Mouse (Mus musculus) hindbrain, embryonic 14.5 days (tissue): ENCODE measurements around the gene Tulp2. TPM values are rescaled to one million over a fixed set of nuclear protein-coding genes. Genes with fewer than 3 reads are reported as not detected.

Experiments used
- ATAC-seq: fragments of 200-750 bp; cut with Nextera tagmentation; 2 replicates; pipeline ENCODE4 v1.8.0; 2017; ENCODE audit warnings: moderate number of reproducible peaks, mild to moderate bottlenecking, moderate TSS enrichment, moderate library complexity; ENCODE audit not compliant: low FRiP score
- DNase-seq: peaks from one replicate; pipeline ENCODE4 v3.0.0-alpha.2; 2015; ENCODE audit warnings: low spot score
- H3K27ac ChIP-seq: fragments of 300-500 bp; sonication (generic); 2 replicates; pipeline ENCODE4 v1.5.1; 2014; ENCODE audit warnings: mild to moderate bottlenecking, moderate library complexity
- H3K27me3 ChIP-seq: fragments of 300-500 bp; sonication (generic); 2 replicates; pipeline ENCODE4 v1.6.1; 2014; ENCODE audit warnings: mild to moderate bottlenecking, low read length, mixed read lengths; ENCODE audit not compliant: control insufficient read depth, insufficient read depth
- H3K36me3 ChIP-seq: fragments of 300-500 bp; sonication (generic); replicated peaks from 2 replicates; pipeline ENCODE4 v1.6.1; 2014; ENCODE audit not compliant: control insufficient read depth, insufficient read depth
- H3K4me1 ChIP-seq: fragments of 300-500 bp; sonication (generic); replicated peaks from 2 replicates; pipeline ENCODE4 v1.6.1; 2014; ENCODE audit warnings: antibody characterized with exemption, low read length, mixed read lengths; ENCODE audit not compliant: control insufficient read depth, insufficient read depth
- H3K4me2 ChIP-seq: fragments of 300-500 bp; sonication (generic); replicated peaks from 2 replicates; pipeline ENCODE4 v1.6.1; 2014; ENCODE audit warnings: mild to moderate bottlenecking, moderate library complexity
- H3K4me3 ChIP-seq: fragments of 300-500 bp; sonication (generic); replicated peaks from 2 replicates; pipeline ENCODE4 v1.5.1; 2014; ENCODE audit warnings: mild to moderate bottlenecking, low read length
- H3K9ac ChIP-seq: fragments of 300-500 bp; sonication (generic); 2 replicates; pipeline ENCODE4 v1.6.1; 2014
- H3K9me3 ChIP-seq: fragments of 300-500 bp; sonication (generic); 2 replicates; pipeline ENCODE4 v1.6.1; 2016; ENCODE audit warnings: low read length; ENCODE audit not compliant: control insufficient read depth
- WGBS: fragments of 180-500 bp; shearing (Covaris S2); extraction: QIAGEN DNeasy Blood & Tissue Kit; methylation state at CpG from one replicate; pipeline ENCODE4 v1.1.7; 2014; 5-methylcytosine and 5-hydroxymethylcytosine counted together
- polyA plus RNA-seq: library from polyadenylated mRNA; unstranded; fragments of >200 nt; fragmentation: Nextera tagmentation; extraction: Ambion mirVana; gene quantifications from 2 replicates; pipeline ENCODE4 v1.2.1, GENCODE M21; 2014

Gene Tulp2
- polyA plus RNA-seq, result 0.13 and 0.35 TPM in 2 replicates

DNA sequence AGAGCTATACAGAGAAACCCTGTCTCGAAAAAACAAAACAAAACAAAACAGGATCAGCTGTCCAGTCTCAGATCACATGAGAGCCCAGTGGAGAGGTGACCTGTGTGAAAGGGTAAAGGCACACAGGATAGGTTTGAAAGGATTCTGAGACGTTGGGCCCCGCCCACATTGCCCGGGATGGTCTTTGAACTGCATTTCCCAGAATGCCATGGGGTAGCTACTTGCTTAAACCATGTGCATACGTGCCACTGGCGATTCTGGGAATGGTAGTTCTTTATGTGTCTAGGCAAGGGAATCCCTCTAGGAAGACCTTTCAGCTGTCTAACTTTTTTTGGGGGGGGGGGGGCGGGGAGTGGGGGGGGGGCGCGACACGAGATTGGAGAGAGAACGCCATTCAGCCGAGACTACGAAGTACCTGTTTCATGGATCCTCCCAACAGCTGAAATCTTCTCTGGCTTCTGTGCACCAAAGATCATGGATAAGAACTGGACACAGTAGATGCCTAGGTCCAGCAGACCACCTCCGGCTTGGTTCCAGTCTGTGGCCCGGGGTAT, at the start of gene Tulp2:
Tulp2 (plus strand) TSS at position 504 of the 554 bp plus-strand sequence.
- Histone ChIP-seq H3K27ac (no peak within 1 kb of the TSS), H3K9ac (no peak within 1 kb of the TSS), H3K4me2 (no peak within 1 kb of the TSS), H3K27me3 (no peaks in the 10 kb centered on the region), H3K9me3 (no peaks in the 10 kb centered on the region), H3K4me1 (no peaks in the 10 kb centered on the region), H3K36me3 (no peaks in the 10 kb centered on the region), H3K4me3 (no peak within 1 kb of the TSS)
- DNase-seq (peak; percentile 67), ATAC-seq (peak; percentile 80)
- WGBS, result 50% methylated on average over 15 of the region's 15 CpGs

DNA sequence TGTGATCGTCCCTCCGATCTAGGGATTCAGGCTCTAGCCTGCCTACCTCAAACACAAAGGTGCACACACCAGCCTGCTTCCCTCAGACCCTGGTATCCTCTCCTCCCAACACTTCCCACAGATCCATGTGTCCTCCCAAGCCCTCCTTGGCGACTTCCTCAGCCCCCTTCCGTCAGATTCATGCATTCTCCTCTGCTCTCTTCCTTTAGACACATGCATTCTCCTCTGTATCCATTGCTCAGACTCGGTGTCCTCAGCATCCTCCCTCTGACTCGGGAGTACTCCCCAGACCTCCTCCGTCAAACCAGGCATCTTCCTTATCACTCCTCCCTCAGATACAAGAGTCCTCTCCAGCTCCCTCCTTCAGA, 47.9 kb upstream of the Tulp2 start:
- Histone ChIP-seq H3K36me3 (peaks cover 33% of the 10 kb centered on the region), H3K27ac (peak overlapping the region; percentile 85), H3K4me2 (peak overlapping the region; percentile 93), H3K27me3 (no peaks in the 10 kb centered on the region), H3K9ac (peak overlapping the region; percentile 77), H3K4me1 (peaks cover 33% of the 10 kb centered on the region), H3K9me3 (no peaks in the 10 kb centered on the region), H3K4me3 (peak overlapping the region; percentile 75)
- WGBS, result 1% methylated on average over 7 of the region's 7 CpGs
- no peak for DNase-seq
- ATAC-seq, result no peak

GRCm38 (mm10) chr7:45434203-45435015, 47.3 kb upstream of the Tulp2 start, which contains the start of gene Gys1:
Gene Gys1, plus strand, starts transcription at chr7:45434844.
- H3K4me1 ChIP-seq, result peaks cover 33% of the 10 kb centered on the region

GRCm38 (mm10) chr7:45435038-45435437, 46.6 kb upstream of the Tulp2 start:
- DNase-seq (no peak), ATAC-seq (no peak; the same call in 1 of the 2 replicates)
- Histone ChIP-seq H3K4me3 (peak overlapping the region; percentile 75), H3K4me1 (peaks cover 33% of the 10 kb centered on the region), H3K9me3 (no peaks in the 10 kb centered on the region), H3K27ac (peak overlapping the region; percentile 44), H3K9ac (peak overlapping the region; percentile 78), H3K4me2 (peak overlapping the region; percentile 85), H3K27me3 (no peaks in the 10 kb centered on the region), H3K36me3 (peaks cover 25% of the 10 kb centered on the region)
- WGBS, result 4% methylated on average over 16 of the region's 16 CpGs

More at GRCm38 (mm10) chr7:45434203-45435015, 47.3 kb upstream of the Tulp2 start, which contains the start of gene Gys1:
- Histone ChIP-seq H3K4me2 (peak within 1 kb of the TSS; percentile 93), H3K9me3 (no peaks in the 10 kb centered on the region), H3K27ac (peak within 1 kb of the TSS; percentile 85), H3K27me3 (no peaks in the 10 kb centered on the region), H3K36me3 (peaks cover 27% of the 10 kb centered on the region), H3K4me3 (peak within 1 kb of the TSS; percentile 75), H3K9ac (peak within 1 kb of the TSS; percentile 78)
- DNase-seq (peak; percentile 100), ATAC-seq (peak; percentile 97)
- WGBS, result under 1% methylated on average over 45 of the region's 45 CpGs

- no peak overlapping the region for H3K4me3 ChIP-seq
- H3K27me3 ChIP-seq, result no peaks in the 10 kb centered on the region
- no peaks in the 10 kb centered on the region for H3K9me3 ChIP-seq
- WGBS, result 93% methylated on average over 5 of the region's 5 CpGs
- 0 out of 2 replicates have a peak overlapping the region, but pooled peaks have one; percentile 85 for H3K4me2 ChIP-seq
- H3K9ac ChIP-seq, result no peak overlapping the region
- no peak overlapping the region for H3K27ac ChIP-seq
- peaks cover 33% of the 10 kb centered on the region for H3K4me1 ChIP-seq
- no peak for ATAC-seq
- DNase-seq, result no peak
- peaks cover 22% of the 10 kb centered on the region for H3K36me3 ChIP-seq
Observed at GRCm38 (mm10) chr7:45436444-45436843, 45.2 kb upstream of the Tulp2 start.

GRCm38 (mm10) chr7:45437046-45437445, 44.6 kb upstream of the Tulp2 start:
- WGBS, result 38% methylated on average over 6 of the region's 6 CpGs
- H3K4me2 ChIP-seq, result 0 out of 2 replicates have a peak overlapping the region, but pooled peaks have one; percentile 10
- no peak overlapping the region for H3K27ac ChIP-seq
- no peak for DNase-seq
- peaks cover 33% of the 10 kb centered on the region for H3K4me1 ChIP-seq
- no peak overlapping the region for H3K9ac ChIP-seq
- H3K9me3 ChIP-seq, result no peaks in the 10 kb centered on the region
- H3K4me3 ChIP-seq, result no peak overlapping the region
- no peaks in the 10 kb centered on the region for H3K27me3 ChIP-seq
- ATAC-seq, result no peak
- peaks cover 22% of the 10 kb centered on the region for H3K36me3 ChIP-seq

DNA sequence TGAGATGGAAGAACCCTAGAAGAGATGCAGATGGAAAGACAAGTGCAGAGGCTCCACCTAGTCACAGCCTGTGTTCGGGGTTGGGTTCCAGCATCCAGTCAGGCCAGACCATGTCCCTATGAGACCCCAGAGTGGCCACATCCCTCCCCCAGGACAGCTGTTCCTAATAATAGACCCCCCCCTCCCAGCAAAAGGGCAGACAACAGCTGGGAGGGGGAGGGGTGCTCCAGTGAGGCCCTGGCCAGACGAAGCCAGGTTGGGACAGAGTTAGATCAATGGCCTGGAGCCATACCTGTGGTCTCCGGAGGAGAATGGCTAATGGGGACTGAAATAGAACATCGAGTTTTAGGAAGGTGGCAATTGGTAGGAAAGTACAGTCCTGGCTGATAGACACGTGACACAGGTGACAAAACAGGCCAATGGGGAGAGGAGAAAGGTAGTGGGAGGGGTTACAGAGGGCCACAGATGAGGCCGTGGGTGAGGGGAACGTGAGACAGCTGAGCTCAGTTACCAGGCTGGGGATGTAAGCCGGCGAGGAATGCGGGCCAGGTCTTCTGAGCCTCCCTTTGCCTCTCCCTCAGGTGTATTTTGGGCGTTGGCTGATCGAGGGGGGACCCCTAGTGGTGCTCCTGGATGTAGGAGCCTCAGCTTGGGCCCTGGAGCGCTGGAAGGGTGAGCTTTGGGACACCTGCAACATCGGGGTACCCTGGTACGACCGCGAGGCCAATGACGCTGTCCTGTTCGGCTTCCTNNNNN, 44.0 kb upstream of the Tulp2 start, which contains the start of gene Ruvbl2:
Ruvbl2 (minus strand) TSS at position 576 of the 756 bp plus-strand sequence.
- Histone ChIP-seq H3K36me3 (peaks cover 24% of the 10 kb centered on the region), H3K4me2 (peak within 1 kb of the TSS; percentile 10; the same call in 1 of the 2 replicates), H3K9ac (no peak within 1 kb of the TSS), H3K4me1 (peaks cover 32% of the 10 kb centered on the region), H3K4me3 (no peak within 1 kb of the TSS), H3K9me3 (no peaks in the 10 kb centered on the region), H3K27ac (no peak within 1 kb of the TSS), H3K27me3 (no peaks in the 10 kb centered on the region)
- 28% methylated on average over 19 of the region's 19 CpGs for WGBS
- ATAC-seq (no peak), DNase-seq (no peak)

- Histone ChIP-seq H3K4me3 (no peak overlapping the region), H3K9me3 (no peaks in the 10 kb centered on the region), H3K4me2 (no peak overlapping the region), H3K27me3 (no peaks in the 10 kb centered on the region), H3K9ac (no peak overlapping the region), H3K4me1 (no peaks in the 10 kb centered on the region), H3K27ac (no peak overlapping the region), H3K36me3 (peaks cover 59% of the 10 kb centered on the region)
- DNase-seq, result no peak
- WGBS, result 90% methylated on average over 22 of the region's 22 CpGs
- ATAC-seq, result no peak
Observed at GRCm38 (mm10) chr7:45443526-45444420, 37.9 kb upstream of the Tulp2 start.
